Mouse (Mus musculus): ENCODE data around the gene Nek5. TPM values are rescaled to one million over a fixed set of nuclear protein-coding genes. Genes with fewer than 3 reads are reported as not detected.

Gene Nek5
- total and polyA plus RNA-seq, 3 experiments, result 0.23 TPM; not detected in 2

GRCm38 (mm10) chr8:22055492-22055877 lies 69.4 kb downstream of the Nek5 start:
- 91% methylated on average over 2 of the region's 2 CpGs for WGBS
- intact Hi-C loops (cut with DNase I), result loop anchor here (5.0 kb wide), 1 partner anchor 127 kb away; no protein-coding TSS in a partner anchor
- Histone ChIP-seq H3K27ac (no peak overlapping the region), H3K4me1 (ENCODE audit: control insufficient read depth, insufficient read depth, low read length) (no peaks in the 10 kb centered on the region), H3K4me3 (no peak overlapping the region), H3K36me3 (ENCODE audit: control insufficient read depth, insufficient read depth, low read length) (no peaks in the 10 kb centered on the region), H3K9ac (ENCODE audit: low read depth, low read length) (no peak overlapping the region), H3K79me2 (replicated peaks; ENCODE audit: control insufficient read depth, insufficient read depth, low read length) (no peaks in the 10 kb centered on the region), H3K27me3 (ENCODE audit: control insufficient read depth, insufficient read depth, low read length) (no peaks in the 10 kb centered on the region; the same call in 1 of the 2 replicates)
- TF ChIP-seq POLR2A (IDR thresholded peaks at IDR 0.05; ENCODE audit: insufficient read depth, low read depth, low read length), result no peak
- no peak for TF ChIP-seq CTCF (IDR thresholded peaks at IDR 0.05)
- TF ChIP-seq EP300 (IDR thresholded peaks at IDR 0.05; ENCODE audit: insufficient read depth, low read depth, low read length), result no peak
- no peak for DNase-seq

GRCm38 (mm10) chr8:22054674-22055491 lies 70.0 kb downstream of the Nek5 start:
- H3K36me3 ChIP-seq (ENCODE audit: control insufficient read depth, insufficient read depth, low read length), result no peaks in the 10 kb centered on the region
- H3K4me1 ChIP-seq (ENCODE audit: control insufficient read depth, insufficient read depth, low read length), result no peaks in the 10 kb centered on the region
- no peak overlapping the region for H3K9ac ChIP-seq (ENCODE audit: low read depth, low read length)
- TF ChIP-seq EP300 (IDR thresholded peaks at IDR 0.05; ENCODE audit: insufficient read depth, low read depth, low read length), result no peak
- no peak for TF ChIP-seq POLR2A (IDR thresholded peaks at IDR 0.05; ENCODE audit: insufficient read depth, low read depth, low read length)
- TF ChIP-seq CTCF (IDR thresholded peaks at IDR 0.05), result no peak
- DNase-seq, result no peak
- no peaks in the 10 kb centered on the region for H3K79me2 ChIP-seq (replicated peaks; ENCODE audit: control insufficient read depth, insufficient read depth, low read length)
- 63% methylated on average over 12 of the region's 12 CpGs for WGBS
- H3K4me3 ChIP-seq, result no peak overlapping the region
- intact Hi-C loops (cut with DNase I), result loop anchor here (5.0 kb wide), 1 partner anchor 127 kb away; no protein-coding TSS in a partner anchor
- no peaks in the 10 kb centered on the region; the same call in 1 of the 2 replicates for H3K27me3 ChIP-seq (ENCODE audit: control insufficient read depth, insufficient read depth, low read length)
- H3K27ac ChIP-seq, result no peak overlapping the region

- Histone ChIP-seq H3K36me3 (ENCODE audit: control insufficient read depth, insufficient read depth, low read length) (no peaks in the 10 kb centered on the region), H3K79me2 (replicated peaks; ENCODE audit: control insufficient read depth, insufficient read depth, low read length) (no peaks in the 10 kb centered on the region), H3K27me3 (ENCODE audit: control insufficient read depth, insufficient read depth, low read length) (no peaks in the 10 kb centered on the region), H3K4me1 (ENCODE audit: control insufficient read depth, insufficient read depth, low read length) (no peaks in the 10 kb centered on the region), H3K4me3 (no peak overlapping the region), H3K9ac (ENCODE audit: low read depth, low read length) (no peak overlapping the region), H3K27ac (no peak overlapping the region)
- WGBS, result 45% methylated on average over 2 of the region's 2 CpGs
- TF ChIP-seq POLR2A (IDR thresholded peaks at IDR 0.05; ENCODE audit: insufficient read depth, low read depth, low read length), result no peak
- TF ChIP-seq CTCF (IDR thresholded peaks at IDR 0.05), result peak; percentile 77
- intact Hi-C loops (cut with DNase I), result loop anchor here (5.0 kb wide), 1 partner anchor 56 kb away; no protein-coding TSS in a partner anchor
- peak; percentile 13 to 39 for DNase-seq
Measured at GRCm38 (mm10) chr8:22047699-22048464, 77.0 kb downstream of the Nek5 start.

- Histone ChIP-seq H3K4me3 (no peak overlapping the region), H3K9ac (ENCODE audit: low read depth, low read length) (no peak overlapping the region), H3K79me2 (replicated peaks; ENCODE audit: control insufficient read depth, insufficient read depth, low read length) (no peaks in the 10 kb centered on the region), H3K36me3 (ENCODE audit: control insufficient read depth, insufficient read depth, low read length) (no peaks in the 10 kb centered on the region), H3K27me3 (ENCODE audit: control insufficient read depth, insufficient read depth, low read length) (no peaks in the 10 kb centered on the region), H3K4me1 (ENCODE audit: control insufficient read depth, insufficient read depth, low read length) (no peaks in the 10 kb centered on the region), H3K27ac (no peak overlapping the region)
- WGBS, result 67% methylated on average over 12 of the region's 12 CpGs
- TF ChIP-seq EP300 (IDR thresholded peaks at IDR 0.05; ENCODE audit: insufficient read depth, low read depth, low read length), result no peak
- no peak for DNase-seq
- intact Hi-C loops (cut with DNase I), result no loop called here
Measured at GRCm38 (mm10) chr8:22043706-22044105, 81.1 kb downstream of the Nek5 start.

GRCm38 (mm10) chr8:22042515-22042914 lies 82.3 kb downstream of the Nek5 start:
- no peak overlapping the region for H3K9ac ChIP-seq (ENCODE audit: low read depth, low read length)
- TF ChIP-seq EP300 (IDR thresholded peaks at IDR 0.05; ENCODE audit: insufficient read depth, low read depth, low read length) (no peak), POLR2A (IDR thresholded peaks at IDR 0.05; ENCODE audit: insufficient read depth, low read depth, low read length) (no peak), CTCF (IDR thresholded peaks at IDR 0.05) (no peak)
- DNase-seq, result no peak
- no peaks in the 10 kb centered on the region for H3K36me3 ChIP-seq (ENCODE audit: control insufficient read depth, insufficient read depth, low read length)
- no peaks in the 10 kb centered on the region for H3K27me3 ChIP-seq (ENCODE audit: control insufficient read depth, insufficient read depth, low read length)
- H3K4me3 ChIP-seq, result no peak overlapping the region
- H3K4me1 ChIP-seq (ENCODE audit: control insufficient read depth, insufficient read depth, low read length), result no peaks in the 10 kb centered on the region
- H3K27ac ChIP-seq, result no peak overlapping the region
- intact Hi-C loops (cut with DNase I), result no loop called here
- H3K79me2 ChIP-seq (replicated peaks; ENCODE audit: control insufficient read depth, insufficient read depth, low read length), result no peaks in the 10 kb centered on the region
- 79% methylated on average over 3 of the region's 3 CpGs for WGBS

GRCm38 (mm10) chr8:22040153-22040509 lies 84.7 kb downstream of the Nek5 start:
- Histone ChIP-seq H3K4me3 (no peak overlapping the region), H3K27ac (no peak overlapping the region), H3K9ac (ENCODE audit: low read depth, low read length) (no peak overlapping the region), H3K79me2 (replicated peaks; ENCODE audit: control insufficient read depth, insufficient read depth, low read length) (no peaks in the 10 kb centered on the region), H3K27me3 (ENCODE audit: control insufficient read depth, insufficient read depth, low read length) (no peaks in the 10 kb centered on the region), H3K36me3 (ENCODE audit: control insufficient read depth, insufficient read depth, low read length) (no peaks in the 10 kb centered on the region), H3K4me1 (ENCODE audit: control insufficient read depth, insufficient read depth, low read length) (no peaks in the 10 kb centered on the region)
- intact Hi-C loops (cut with DNase I), result no loop called here
- no peak for DNase-seq
- WGBS, result 44% methylated on average over 6 of the region's 6 CpGs
- no peak for TF ChIP-seq POLR2A (IDR thresholded peaks at IDR 0.05; ENCODE audit: insufficient read depth, low read depth, low read length)
- no peak for TF ChIP-seq EP300 (IDR thresholded peaks at IDR 0.05; ENCODE audit: insufficient read depth, low read depth, low read length)
- TF ChIP-seq CTCF (IDR thresholded peaks at IDR 0.05), result no peak

All from heart, adult 2 months (tissue).